Mouse (Mus musculus) ES-E14 (cell line): ENCODE data around the gene Apobr.

Source experiments
- CHD2 ChIP-seq: IDR thresholded peaks from 2 replicates; pipeline ENCODE4 v1.6.1; 2014; ENCODE audit warnings: mild to moderate bottlenecking, low read depth, low read length, inconsistent platforms
- HCFC1 ChIP-seq: IDR thresholded peaks from 2 replicates; pipeline ENCODE4 v1.6.1; 2012; ENCODE audit warnings: low read length, inconsistent platforms, borderline replicate concordance; ENCODE audit not compliant: insufficient read depth
- MAFK ChIP-seq: IDR thresholded peaks from 2 replicates; pipeline ENCODE4 v1.6.1; 2014; ENCODE audit warnings: mild to moderate bottlenecking, low read depth, low read length, inconsistent platforms; ENCODE audit not compliant: insufficient read depth
- ZC3H11A ChIP-seq: IDR thresholded peaks from 2 replicates; pipeline ENCODE4 v1.6.1; 2012; ENCODE audit warnings: low read depth, mild to moderate bottlenecking, inconsistent platforms, low read length, borderline replicate concordance
- ZNF384 ChIP-seq: IDR thresholded peaks from 2 replicates; pipeline ENCODE4 v1.6.1; 2012; ENCODE audit warnings: low read depth, low read length, inconsistent platforms

DNA sequence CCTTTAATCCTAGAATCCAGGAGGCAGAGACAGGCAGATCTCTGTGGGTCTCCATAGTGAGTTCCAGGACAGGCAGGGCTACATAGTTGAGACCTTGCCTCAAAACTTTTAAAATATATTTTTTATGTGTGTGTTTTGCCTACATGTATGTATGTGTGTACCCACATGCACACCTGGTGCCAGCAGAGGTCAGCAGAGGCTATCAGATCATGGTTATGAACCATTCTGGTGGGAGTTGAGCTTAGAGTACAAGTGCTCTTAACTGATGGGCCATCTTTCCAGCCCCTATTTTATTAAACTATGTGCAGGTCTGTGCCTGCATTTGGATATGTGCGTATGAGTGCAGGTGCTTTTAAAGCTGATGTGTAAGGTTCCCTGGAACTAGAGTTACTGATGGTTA is 29.9 kb upstream of the Apobr start:
- TF ChIP-seq ZNF384, result no peak
- no peak for TF ChIP-seq ZC3H11A
- TF ChIP-seq MAFK, result no peak
- no peak for TF ChIP-seq HCFC1
- no peak for TF ChIP-seq CHD2
